Mouse (Mus musculus) liver, postnatal 0 days (tissue): Measurements from ENCODE around the gene Sipa1l1.

ENCODE experiments used
- CTCF ChIP-seq: sonication (generic); IDR thresholded peaks from 2 replicates; pipeline ENCODE4 v1.5.1; 2016; ENCODE audit warnings: antibody characterized with exemption, low read depth
- EP300 ChIP-seq: IDR thresholded peaks from 2 replicates; pipeline ENCODE4 v1.6.1; 2016; ENCODE audit warnings: antibody characterized with exemption, low read depth, mild to moderate bottlenecking

- TF ChIP-seq CTCF, result no peak
- TF ChIP-seq EP300, result no peak
Observed at GRCm38 (mm10) chr12:82286068-82286467, 116.9 kb downstream of the Sipa1l1 start.
